Mouse (Mus musculus): Measurements from ENCODE around the gene 1810062G17Rik. TPM values are rescaled to one million over a fixed set of nuclear protein-coding genes. Genes with fewer than 3 reads are reported as not detected.

1810062G17Rik gene
- total and polyA plus RNA-seq, 3 experiments = 1.0 to 2.3 TPM; not detected in 1

- Histone ChIP-seq H3K79me2 (ENCODE audit: control insufficient read depth, insufficient read depth, low read length, poor library complexity) (no peaks in the 10 kb centered on the region), H3K27ac (ENCODE audit: control insufficient read depth, low read depth, low read length) (no peak overlapping the region), H3K4me3 (ENCODE audit: control insufficient read depth in 1 of 2, insufficient read depth in 1 of 2, low read depth in 2 of 2, low read length in 2 of 2) (no peak overlapping the region), H3K27me3 (ENCODE audit: control insufficient read depth in 1 of 2, insufficient read depth in 2 of 2, low read length in 2 of 2) (no peaks in the 10 kb centered on the region), H3K36me3 (ENCODE audit: control insufficient read depth in 1 of 2, insufficient read depth in 2 of 2, low read length in 2 of 2) (peaks cover 0 to 9% of the 10 kb centered on the region in 2 experiments; a peak in 3 of 4 replicates), H3K9me3 (replicated peaks; ENCODE audit: insufficient read depth, low read length) (no peaks in the 10 kb centered on the region), H3K4me1 (ENCODE audit: control insufficient read depth in 1 of 2, insufficient read depth in 2 of 2, low read length in 2 of 2) (peaks cover 0 to 20% of the 10 kb centered on the region in 2 experiments; a peak in 3 of 4 replicates), H3K9ac (ENCODE audit: control insufficient read depth, low read depth, low read length, poor library complexity, severe bottlenecking) (no peak overlapping the region)
- TF ChIP-seq MXI1 (IDR thresholded peaks at IDR 0.05; ENCODE audit: low read depth, low read length) = peak; percentile 40; the same call in 1 of the 2 replicates
- TF ChIP-seq MAX (IDR thresholded peaks at IDR 0.05; ENCODE audit: low read length) = peak; percentile 79
- TF ChIP-seq MYC (IDR thresholded peaks at IDR 0.05; ENCODE audit: low read depth, low read length) = peak; percentile 82
- no peak for TF ChIP-seq ZKSCAN1 (IDR thresholded peaks at IDR 0.05; ENCODE audit: low read depth, low read length)
- peak; percentile 62 for DNase-seq (ENCODE audit: low read depth, low spot score)
Observed at GRCm38 (mm10) chr3:36467632-36468031, 8.1 kb upstream of the 1810062G17Rik start.

- no peak overlapping the region for H3K27ac ChIP-seq (ENCODE audit: control insufficient read depth, low read depth, low read length)
- H3K9me3 ChIP-seq (replicated peaks; ENCODE audit: insufficient read depth, low read length) = no peaks in the 10 kb centered on the region
- H3K4me3 ChIP-seq (ENCODE audit: control insufficient read depth in 1 of 2, insufficient read depth in 1 of 2, low read depth in 2 of 2, low read length in 2 of 2) = no peak overlapping the region
- peaks cover 5 to 26% of the 10 kb centered on the region in 2 experiments for H3K4me1 ChIP-seq (ENCODE audit: control insufficient read depth in 1 of 2, insufficient read depth in 2 of 2, low read length in 2 of 2)
- peaks cover 0 to 18% of the 10 kb centered on the region in 2 experiments; a peak in 3 of 4 replicates for H3K36me3 ChIP-seq (ENCODE audit: control insufficient read depth in 1 of 2, insufficient read depth in 2 of 2, low read length in 2 of 2)
- no peaks in the 10 kb centered on the region for H3K79me2 ChIP-seq (ENCODE audit: control insufficient read depth, insufficient read depth, low read length, poor library complexity)
- DNase-seq (ENCODE audit: low read depth, low spot score) = no peak
- no peak for TF ChIP-seq ETS1 (IDR thresholded peaks at IDR 0.05; ENCODE audit: low read depth, low read length)
- TF ChIP-seq UBTF (IDR thresholded peaks at IDR 0.05; ENCODE audit: borderline replicate concordance, insufficient read depth, low read depth, low read length) = no peak
- TF ChIP-seq ZC3H11A (IDR thresholded peaks at IDR 0.05; ENCODE audit: low read depth, low read length) = no peak
- TF ChIP-seq E2F4 (IDR thresholded peaks at IDR 0.05; ENCODE audit: borderline replicate concordance, low read depth, low read length) = no peak
- no peak for TF ChIP-seq MAX (IDR thresholded peaks at IDR 0.05; ENCODE audit: low read length)
- no peak for TF ChIP-seq USF2 (IDR thresholded peaks at IDR 0.05; ENCODE audit: borderline replicate concordance in 1 of 2, insufficient read depth in 1 of 2, low read depth in 1 of 2, low read length in 2 of 2)
- no peak for TF ChIP-seq ZNF384 (IDR thresholded peaks at IDR 0.05; ENCODE audit: low read depth, low read length)
- no peak for TF ChIP-seq USF1 (IDR thresholded peaks at IDR 0.05; ENCODE audit: low read depth, low read length)
- TF ChIP-seq HCFC1 (IDR thresholded peaks at IDR 0.05; ENCODE audit: low read depth, low read length) = no peak
- no peak overlapping the region for H3K9ac ChIP-seq (ENCODE audit: control insufficient read depth, low read depth, low read length, poor library complexity, severe bottlenecking)
- H3K27me3 ChIP-seq (ENCODE audit: control insufficient read depth in 1 of 2, insufficient read depth in 2 of 2, low read length in 2 of 2) = no peaks in the 10 kb centered on the region
Observed at GRCm38 (mm10) chr3:36468871-36469270, 6.9 kb upstream of the 1810062G17Rik start.

GRCm38 (mm10) chr3:36471856-36472255, 3.9 kb upstream of the 1810062G17Rik start:
- DNase-seq (ENCODE audit: low read depth, low spot score) = no peak
- H3K4me1 ChIP-seq (ENCODE audit: control insufficient read depth in 1 of 2, insufficient read depth in 2 of 2, low read length in 2 of 2) = peaks cover 7 to 27% of the 10 kb centered on the region in 2 experiments
- peaks cover 0 to 24% of the 10 kb centered on the region in 2 experiments; a peak in 2 of 4 replicates for H3K36me3 ChIP-seq (ENCODE audit: control insufficient read depth in 1 of 2, insufficient read depth in 2 of 2, low read length in 2 of 2)
- no peaks in the 10 kb centered on the region for H3K9me3 ChIP-seq (replicated peaks; ENCODE audit: insufficient read depth, low read length)
- H3K27ac ChIP-seq (ENCODE audit: control insufficient read depth, low read depth, low read length) = no peak overlapping the region
- H3K4me3 ChIP-seq (ENCODE audit: control insufficient read depth in 1 of 2, insufficient read depth in 1 of 2, low read depth in 2 of 2, low read length in 2 of 2) = no peak overlapping the region
- H3K79me2 ChIP-seq (ENCODE audit: control insufficient read depth, insufficient read depth, low read length, poor library complexity) = no peaks in the 10 kb centered on the region; the same call in 1 of the 2 replicates
- H3K9ac ChIP-seq (ENCODE audit: control insufficient read depth, low read depth, low read length, poor library complexity, severe bottlenecking) = no peak overlapping the region
- TF ChIP-seq MYB (IDR thresholded peaks at IDR 0.05; ENCODE audit: low read depth, low read length) = no peak
- TF ChIP-seq CTCF (IDR thresholded peaks at IDR 0.05 in 2 of 3, conservative IDR thresholded peaks at IDR 0.05 in 1 of 3; ENCODE audit: control insufficient read depth in 1 of 3, insufficient read depth in 1 of 3, low read depth in 2 of 3, low read length in 3 of 3, poor library complexity in 1 of 3, severe bottlenecking in 1 of 3) = no peak
- no peak for TF ChIP-seq GATA1 (IDR thresholded peaks at IDR 0.05; ENCODE audit: low read depth, low read length)
- no peak for TF ChIP-seq SIN3A (IDR thresholded peaks at IDR 0.05; ENCODE audit: low read length)
- no peak for TF ChIP-seq TCF12 (IDR thresholded peaks at IDR 0.05; ENCODE audit: low read depth, low read length)
- H3K27me3 ChIP-seq (ENCODE audit: control insufficient read depth in 1 of 2, insufficient read depth in 2 of 2, low read length in 2 of 2) = no peaks in the 10 kb centered on the region

Measured in MEL (cell line).